Mouse (Mus musculus): ENCODE data around the gene Cyth3. TPM values are rescaled to one million over a fixed set of nuclear protein-coding genes. Genes with fewer than 3 reads are reported as not detected.

Cyth3 gene
- polyA plus RNA-seq, 1 experiment, result 12.3 TPM

DNA sequence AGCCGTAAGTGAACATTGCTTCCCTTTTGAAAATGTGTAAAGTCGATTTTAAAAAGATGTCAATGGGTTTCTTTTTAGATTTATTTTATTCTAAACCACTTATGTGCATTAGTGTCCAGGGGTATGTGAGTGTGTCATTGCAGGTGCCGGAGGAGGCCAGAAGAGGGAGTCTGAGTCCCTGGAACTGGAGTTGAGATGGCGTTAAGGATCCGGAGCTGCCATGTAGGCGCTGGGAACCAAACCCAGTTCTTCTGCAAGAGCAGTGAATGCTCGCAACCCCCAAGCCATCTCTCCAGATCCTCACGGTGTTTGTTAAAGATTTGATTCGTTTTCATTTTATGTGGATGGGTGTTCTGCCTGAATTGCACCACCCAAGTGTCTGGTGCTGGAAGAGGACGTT is 39.2 kb upstream of the Cyth3 start:
- DNase-seq (ENCODE audit: low read depth in 1 of 2, low spot score in 2 of 2), result no peak
- 92% methylated on average over 10 of the region's 10 CpGs for WGBS
- H3K27ac ChIP-seq (ENCODE audit: insufficient read depth, low read length), result no peak overlapping the region
- no peak overlapping the region for H3K4me3 ChIP-seq (ENCODE audit: extremely low read depth, insufficient read depth, insufficient read length)
- H3K27me3 ChIP-seq (ENCODE audit: control insufficient read depth, insufficient read depth, low read length), result no peaks in the 10 kb centered on the region
- TF ChIP-seq CTCF (IDR thresholded peaks at IDR 0.05; ENCODE audit: extremely low read depth, insufficient read depth, insufficient read length, insufficient replicate concordance) (no peak), POLR2A (IDR thresholded peaks at IDR 0.05; ENCODE audit: low read depth, low read length) (no peak)
- H3K36me3 ChIP-seq (ENCODE audit: control insufficient read depth, insufficient read depth, low read length), result no peaks in the 10 kb centered on the region
- H3K4me1 ChIP-seq (ENCODE audit: control insufficient read depth, insufficient read depth, insufficient read length), result no peaks in the 10 kb centered on the region

DNA sequence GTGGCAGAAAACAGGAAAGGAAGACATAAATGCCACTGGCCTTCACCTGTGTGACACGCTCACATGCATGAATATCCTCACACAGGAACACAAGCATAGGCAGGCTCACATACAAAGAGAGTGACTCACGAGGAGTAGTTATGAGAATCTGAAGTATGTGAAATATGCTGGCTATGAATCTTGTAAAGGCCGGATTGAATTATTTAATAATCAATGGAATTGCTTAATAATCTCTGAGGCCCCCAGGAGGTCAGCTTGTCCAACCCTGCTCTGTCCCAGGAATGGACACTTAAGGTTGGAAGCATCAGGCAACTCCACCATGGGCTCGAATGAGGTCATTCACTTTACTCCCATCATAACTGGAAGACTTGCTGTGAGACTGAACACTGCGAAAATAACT is 37.3 kb upstream of the Cyth3 start:
- no peak overlapping the region for H3K27ac ChIP-seq (ENCODE audit: insufficient read depth, low read length)
- H3K36me3 ChIP-seq (ENCODE audit: control insufficient read depth, insufficient read depth, low read length), result no peaks in the 10 kb centered on the region
- 90% methylated on average over 5 of the region's 5 CpGs for WGBS
- no peak for TF ChIP-seq CTCF (IDR thresholded peaks at IDR 0.05; ENCODE audit: extremely low read depth, insufficient read depth, insufficient read length, insufficient replicate concordance)
- TF ChIP-seq POLR2A (IDR thresholded peaks at IDR 0.05; ENCODE audit: low read depth, low read length), result no peak
- no peak for DNase-seq (ENCODE audit: low read depth in 1 of 2, low spot score in 2 of 2)
- no peak overlapping the region for H3K4me3 ChIP-seq (ENCODE audit: extremely low read depth, insufficient read depth, insufficient read length)
- H3K27me3 ChIP-seq (ENCODE audit: control insufficient read depth, insufficient read depth, low read length), result no peaks in the 10 kb centered on the region
- no peaks in the 10 kb centered on the region for H3K4me1 ChIP-seq (ENCODE audit: control insufficient read depth, insufficient read depth, insufficient read length)

- Histone ChIP-seq H3K27me3 (ENCODE audit: control insufficient read depth, insufficient read depth, low read length) (no peaks in the 10 kb centered on the region), H3K4me3 (ENCODE audit: extremely low read depth, insufficient read depth, insufficient read length) (no peak overlapping the region), H3K27ac (ENCODE audit: insufficient read depth, low read length) (no peak overlapping the region), H3K4me1 (ENCODE audit: control insufficient read depth, insufficient read depth, insufficient read length) (no peaks in the 10 kb centered on the region), H3K36me3 (ENCODE audit: control insufficient read depth, insufficient read depth, low read length) (no peaks in the 10 kb centered on the region)
- TF ChIP-seq POLR2A (IDR thresholded peaks at IDR 0.05; ENCODE audit: low read depth, low read length) (no peak), CTCF (IDR thresholded peaks at IDR 0.05; ENCODE audit: extremely low read depth, insufficient read depth, insufficient read length, insufficient replicate concordance) (no peak)
- DNase-seq (ENCODE audit: low read depth in 1 of 2, low spot score in 2 of 2), result no peak
- WGBS, result 90% methylated on average over 8 of the region's 8 CpGs
Observed at GRCm38 (mm10) chr5:143586386-143586785, 35.9 kb upstream of the Cyth3 start.

- H3K27me3 ChIP-seq (ENCODE audit: control insufficient read depth, insufficient read depth, low read length), result no peaks in the 10 kb centered on the region
- DNase-seq (ENCODE audit: low read depth in 1 of 2, low spot score in 2 of 2), result no peak
- H3K27ac ChIP-seq (ENCODE audit: insufficient read depth, low read length), result no peak overlapping the region
- no peaks in the 10 kb centered on the region for H3K4me1 ChIP-seq (ENCODE audit: control insufficient read depth, insufficient read depth, insufficient read length)
- H3K36me3 ChIP-seq (ENCODE audit: control insufficient read depth, insufficient read depth, low read length), result no peaks in the 10 kb centered on the region
- 82% methylated on average over 17 of the region's 17 CpGs for WGBS
- H3K4me3 ChIP-seq (ENCODE audit: extremely low read depth, insufficient read depth, insufficient read length), result no peak overlapping the region
- TF ChIP-seq POLR2A (IDR thresholded peaks at IDR 0.05; ENCODE audit: low read depth, low read length) (no peak), CTCF (IDR thresholded peaks at IDR 0.05; ENCODE audit: extremely low read depth, insufficient read depth, insufficient read length, insufficient replicate concordance) (no peak)
Observed at GRCm38 (mm10) chr5:143589108-143589507, 33.1 kb upstream of the Cyth3 start.

DNA sequence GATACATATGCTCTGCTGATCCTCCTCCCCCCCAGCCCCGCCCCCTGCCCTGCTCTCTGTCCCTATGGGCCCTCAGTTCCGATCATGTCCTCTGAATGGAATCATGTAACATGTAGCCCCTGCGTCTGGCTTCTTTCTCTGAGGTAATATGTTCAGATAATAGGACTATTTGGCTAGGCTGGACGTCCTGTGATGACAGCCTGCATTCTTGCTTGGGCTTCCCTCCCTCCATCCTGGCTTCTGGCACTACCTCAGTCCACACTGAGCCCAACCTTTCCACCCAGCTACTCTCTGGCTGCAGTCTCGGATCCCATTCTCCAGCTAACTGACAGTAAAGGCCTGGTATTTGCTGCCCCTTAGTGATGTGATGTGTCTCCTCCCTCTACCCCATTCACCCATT is 29.3 kb upstream of the Cyth3 start:
- Histone ChIP-seq H3K4me1 (ENCODE audit: control insufficient read depth, insufficient read depth, insufficient read length) (no peaks in the 10 kb centered on the region), H3K27ac (ENCODE audit: insufficient read depth, low read length) (no peak overlapping the region), H3K4me3 (ENCODE audit: extremely low read depth, insufficient read depth, insufficient read length) (no peak overlapping the region), H3K27me3 (ENCODE audit: control insufficient read depth, insufficient read depth, low read length) (no peaks in the 10 kb centered on the region), H3K36me3 (ENCODE audit: control insufficient read depth, insufficient read depth, low read length) (no peaks in the 10 kb centered on the region)
- no peak for TF ChIP-seq POLR2A (IDR thresholded peaks at IDR 0.05; ENCODE audit: low read depth, low read length)
- TF ChIP-seq CTCF (IDR thresholded peaks at IDR 0.05; ENCODE audit: extremely low read depth, insufficient read depth, insufficient read length, insufficient replicate concordance), result no peak
- 86% methylated on average over 5 of the region's 5 CpGs for WGBS
- no peak for DNase-seq (ENCODE audit: low read depth in 1 of 2, low spot score in 2 of 2)

DNA sequence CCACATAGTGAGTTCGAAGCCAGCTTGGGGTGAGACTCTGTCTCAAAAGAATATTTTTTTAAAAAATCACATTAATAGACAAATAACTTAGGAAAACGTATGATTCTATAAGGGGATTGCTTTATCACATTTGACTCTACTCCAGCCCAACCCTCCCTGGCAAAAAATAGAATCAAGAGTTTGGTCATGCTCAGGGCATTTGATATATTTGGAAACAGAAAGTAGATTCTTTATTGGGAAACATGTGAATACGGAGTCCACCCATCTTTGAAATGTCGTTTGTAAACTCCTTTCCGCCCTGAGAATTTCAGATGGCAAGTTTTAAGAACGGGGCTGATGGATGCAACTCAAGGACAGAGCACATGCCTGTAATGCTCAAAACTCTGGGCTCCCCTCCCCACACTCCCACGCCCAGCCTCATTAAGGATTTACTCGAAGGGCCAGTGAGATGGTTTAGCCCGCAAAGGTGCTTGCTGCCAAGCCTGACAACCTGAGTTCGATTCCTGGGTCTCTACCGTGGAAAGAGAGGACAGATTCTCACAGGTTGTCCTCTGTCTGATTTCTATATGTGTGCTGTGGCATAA is 28.6 kb upstream of the Cyth3 start:
- no peaks in the 10 kb centered on the region for H3K27me3 ChIP-seq (ENCODE audit: control insufficient read depth, insufficient read depth, low read length)
- H3K4me3 ChIP-seq (ENCODE audit: extremely low read depth, insufficient read depth, insufficient read length), result no peak overlapping the region
- no peaks in the 10 kb centered on the region for H3K4me1 ChIP-seq (ENCODE audit: control insufficient read depth, insufficient read depth, insufficient read length)
- no peak overlapping the region for H3K27ac ChIP-seq (ENCODE audit: insufficient read depth, low read length)
- H3K36me3 ChIP-seq (ENCODE audit: control insufficient read depth, insufficient read depth, low read length), result no peaks in the 10 kb centered on the region
- TF ChIP-seq CTCF (IDR thresholded peaks at IDR 0.05; ENCODE audit: extremely low read depth, insufficient read depth, insufficient read length, insufficient replicate concordance) (no peak), POLR2A (IDR thresholded peaks at IDR 0.05; ENCODE audit: low read depth, low read length) (no peak)
- WGBS, result 78% methylated on average over 11 of the region's 11 CpGs
- DNase-seq (ENCODE audit: low read depth in 1 of 2, low spot score in 2 of 2), result no peak

- Histone ChIP-seq H3K4me3 (ENCODE audit: extremely low read depth, insufficient read depth, insufficient read length) (no peak overlapping the region), H3K27me3 (ENCODE audit: control insufficient read depth, insufficient read depth, low read length) (no peaks in the 10 kb centered on the region), H3K4me1 (ENCODE audit: control insufficient read depth, insufficient read depth, insufficient read length) (no peaks in the 10 kb centered on the region), H3K36me3 (ENCODE audit: control insufficient read depth, insufficient read depth, low read length) (no peaks in the 10 kb centered on the region), H3K27ac (ENCODE audit: insufficient read depth, low read length) (no peak overlapping the region)
- 70% methylated on average over 3 of the region's 3 CpGs for WGBS
- DNase-seq (ENCODE audit: low read depth in 1 of 2, low spot score in 2 of 2), result no peak
- TF ChIP-seq CTCF (IDR thresholded peaks at IDR 0.05; ENCODE audit: extremely low read depth, insufficient read depth, insufficient read length, insufficient replicate concordance) (no peak), POLR2A (IDR thresholded peaks at IDR 0.05; ENCODE audit: low read depth, low read length) (no peak)
Observed at GRCm38 (mm10) chr5:143594291-143595065, 27.8 kb upstream of the Cyth3 start.

All from spleen, adult 2 months (tissue).